Mouse (Mus musculus) liver, postnatal 0 days (tissue): ENCODE results near the gene Sync.

Experiments used
- CTCF ChIP-seq: sonication (generic); IDR thresholded peaks from 2 replicates; pipeline ENCODE4 v1.5.1; 2016; ENCODE audit warnings: antibody characterized with exemption, low read depth
- EP300 ChIP-seq: IDR thresholded peaks from 2 replicates; pipeline ENCODE4 v1.6.1; 2016; ENCODE audit warnings: antibody characterized with exemption, low read depth, mild to moderate bottlenecking

GRCm38 (mm10) chr4:129296066-129296465, 8.6 kb downstream of the Sync start:
- TF ChIP-seq EP300 (no peak), CTCF (no peak)
